Mouse (Mus musculus): ENCODE results near the gene Slc4a1.

Gene Slc4a1

DNA sequence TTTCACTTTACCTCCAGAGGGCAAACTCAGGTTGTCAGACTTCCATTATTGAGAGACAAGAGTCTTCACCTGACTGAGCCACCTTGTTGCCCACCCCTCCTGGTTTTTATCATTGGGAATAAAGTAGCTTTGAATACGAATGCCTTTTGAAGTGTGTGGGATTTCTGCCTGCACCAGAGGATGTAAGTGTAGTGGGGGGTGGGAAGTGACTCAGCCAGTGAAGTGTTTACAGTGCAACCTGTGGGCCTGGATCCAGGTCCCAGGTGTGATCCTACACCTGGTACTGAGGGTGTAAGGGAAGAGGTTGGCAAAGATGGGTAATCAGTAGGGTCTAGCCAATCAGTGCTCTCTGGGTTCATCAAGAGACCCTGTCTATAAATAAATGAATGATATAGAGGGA lies 42.5 kb downstream of the Slc4a1 start:
- no peak for DNase-seq (ENCODE audit: low spot score in 2 of 2)

DNA sequence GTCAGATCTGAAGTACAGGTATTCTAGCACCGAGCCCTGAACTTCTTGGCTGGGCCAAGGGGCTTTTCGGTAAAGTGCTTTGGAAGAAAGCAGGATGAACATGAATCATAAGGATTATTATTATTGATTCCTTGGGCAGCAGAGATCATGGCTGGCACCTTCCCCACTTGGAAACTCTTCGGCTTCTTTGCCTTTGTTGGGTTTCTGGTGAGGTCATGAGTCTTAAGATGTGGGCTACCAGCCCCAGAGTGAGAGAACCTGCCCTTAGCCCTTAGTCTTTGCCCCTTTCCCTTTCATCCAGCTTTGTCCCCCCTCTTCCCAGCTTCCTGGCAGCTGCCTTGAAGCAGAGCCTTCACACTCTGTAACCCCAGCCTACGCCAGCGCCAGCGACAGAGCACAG lies 44.1 kb downstream of the Slc4a1 start:
- DNase-seq (ENCODE audit: low spot score in 2 of 2) = no peak

GRCm38 (mm10) chr11:102320686-102321005 lies 45.4 kb downstream of the Slc4a1 start:
- DNase-seq (ENCODE audit: low spot score in 2 of 2) = peak in 1 of 2 experiments; percentile 84

DNA sequence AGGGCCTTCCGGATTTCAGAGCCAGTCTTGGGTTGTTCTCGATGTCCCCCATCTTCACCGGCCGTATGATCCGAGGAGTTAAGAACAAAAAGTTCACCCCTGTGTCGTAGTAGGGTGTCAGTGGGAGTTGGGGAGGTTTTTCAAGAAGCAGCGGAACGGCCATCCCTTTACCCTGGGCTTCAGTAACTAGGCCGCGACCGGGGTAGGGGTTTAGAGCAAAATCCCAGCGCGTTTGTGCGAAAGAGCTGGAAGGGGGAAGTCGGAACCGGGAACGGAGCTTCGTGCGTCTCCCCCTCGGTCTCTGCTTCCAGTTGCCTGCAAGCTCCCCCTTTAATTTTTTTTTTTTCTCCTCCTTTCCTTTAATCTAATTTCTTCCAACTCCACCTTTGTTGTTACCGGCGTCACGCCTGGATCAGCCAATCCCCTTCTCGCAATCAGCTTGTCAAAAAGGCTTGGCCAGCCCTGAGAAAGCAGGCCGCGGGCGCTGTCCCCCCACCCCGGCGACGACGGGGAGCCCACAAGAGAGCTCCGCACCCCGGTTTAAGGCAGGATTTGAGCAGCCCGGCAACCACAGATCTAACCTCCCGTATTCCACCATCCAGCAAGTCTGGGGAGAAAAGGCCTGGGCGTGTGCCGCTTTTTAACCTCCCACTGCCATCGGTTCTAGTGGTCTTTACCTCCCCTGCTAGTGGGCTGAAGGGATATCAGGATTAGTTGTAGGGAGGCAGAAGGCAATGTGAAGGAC lies 45.9 kb downstream of the Slc4a1 start:
- peak; percentile 84 to 92 for DNase-seq (ENCODE audit: low spot score in 2 of 2)

DNA sequence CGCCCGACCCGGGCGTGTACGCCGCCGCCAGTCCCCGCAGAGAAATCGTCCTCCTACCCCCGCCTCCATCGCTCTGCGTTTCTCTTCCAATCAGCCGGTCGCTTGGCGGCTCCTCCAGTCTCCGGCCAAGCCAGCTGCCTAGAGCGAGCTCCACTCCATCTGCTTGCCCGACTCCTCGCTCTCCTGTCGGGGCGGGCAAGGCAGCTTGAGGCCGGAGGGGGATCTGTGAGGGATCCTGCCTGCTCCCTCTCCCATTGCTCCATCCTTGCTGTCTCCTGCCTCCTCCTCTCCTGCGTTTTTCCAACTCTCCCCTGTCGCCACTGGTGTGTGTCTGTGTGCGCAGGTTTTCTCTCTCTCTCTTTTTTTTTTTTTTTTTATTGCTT lies 46.6 kb downstream of the Slc4a1 start, which contains the start of gene Ubtf:
Gene Ubtf, minus strand, starts transcription at position 333 of the 383 bp plus-strand sequence.
- DNase-seq (ENCODE audit: low spot score in 2 of 2) = peak in 1 of 2 experiments; percentile 85

DNA sequence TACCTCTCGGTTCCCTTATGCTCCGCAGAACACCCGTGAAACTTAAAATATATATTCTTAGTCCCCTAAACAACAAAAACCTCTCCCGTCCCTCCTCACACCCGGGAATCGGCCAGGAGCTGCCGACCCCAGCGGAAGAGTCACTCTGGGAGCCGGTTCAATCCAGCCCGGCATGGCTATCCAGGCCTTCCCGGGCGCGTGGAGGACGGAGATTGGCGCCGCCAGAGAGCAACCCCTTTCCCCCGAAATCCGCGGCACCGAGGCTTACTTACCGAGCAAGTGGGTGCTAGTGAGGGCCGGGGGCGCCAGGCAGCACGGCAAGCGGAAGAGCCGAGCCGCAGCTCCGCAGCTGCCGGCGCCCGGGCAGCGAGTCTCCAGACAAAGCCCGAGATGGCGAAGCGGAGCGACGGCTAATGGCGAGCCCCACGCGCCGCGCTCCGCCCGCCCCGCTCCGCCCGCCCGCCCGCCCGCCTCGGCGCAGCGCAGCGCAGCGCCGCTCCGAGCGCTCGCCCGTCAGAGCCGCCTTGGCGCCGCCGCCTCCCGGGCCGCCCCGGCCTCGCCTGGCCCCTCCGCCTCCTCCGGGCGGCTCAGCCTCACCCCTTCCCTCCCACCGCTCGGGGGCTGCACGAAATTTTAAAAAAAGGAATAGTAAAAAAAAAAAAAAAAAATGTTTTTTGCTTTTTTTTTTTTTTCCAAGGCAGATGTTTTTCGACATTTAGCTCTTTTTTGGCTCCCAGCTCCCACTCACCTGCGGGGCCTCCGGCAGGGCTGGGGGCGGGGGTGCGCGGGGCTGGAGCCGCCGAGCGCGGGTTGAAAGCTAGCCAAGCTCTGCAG lies 47.2 kb downstream of the Slc4a1 start:
- DNase-seq (ENCODE audit: low spot score in 2 of 2) = peak in 1 of 2 experiments; percentile 38

DNA sequence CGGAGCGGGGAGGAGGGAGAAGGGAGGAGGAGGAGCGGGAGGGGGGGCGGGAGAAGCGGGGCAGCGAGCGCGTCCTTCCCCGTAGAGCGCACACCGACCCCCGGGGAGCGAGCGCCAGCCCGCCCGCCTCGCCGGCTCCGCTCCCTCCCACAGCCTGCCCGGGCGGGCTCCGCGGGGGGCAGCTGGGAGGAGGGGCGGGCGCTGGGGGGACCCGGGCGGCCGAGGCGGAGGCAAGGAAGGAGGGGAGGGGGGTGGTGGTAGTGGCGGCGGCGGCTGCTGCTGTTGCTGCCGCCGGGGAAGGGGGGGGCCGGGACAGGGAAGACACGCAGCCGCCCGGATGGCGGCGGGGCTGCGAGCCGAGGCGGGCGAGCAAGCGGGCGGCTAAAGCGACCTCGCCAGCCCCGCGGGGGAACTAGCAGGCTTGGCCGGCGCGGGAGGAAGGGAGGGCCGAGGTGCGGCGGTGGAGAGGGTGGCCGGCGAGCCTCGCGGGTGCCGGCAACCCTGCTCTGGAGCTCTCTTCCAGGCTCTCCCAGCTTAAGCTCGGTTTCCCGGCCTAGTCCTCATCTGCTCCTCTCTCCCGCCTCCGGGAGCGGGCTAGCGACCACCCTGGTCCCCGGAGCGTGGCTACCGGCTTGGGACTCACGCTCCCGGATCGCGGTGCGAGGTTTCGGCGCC lies 48.0 kb downstream of the Slc4a1 start:
- DNase-seq (ENCODE audit: low spot score in 2 of 2) = no peak

GRCm38 (mm10) chr11:102317298-102317900 lies 48.6 kb downstream of the Slc4a1 start:
- peak in 1 of 2 experiments; percentile 56 for DNase-seq (ENCODE audit: low spot score in 2 of 2)

- DNase-seq (ENCODE audit: low spot score in 2 of 2) = peak in 1 of 2 experiments; percentile 83
Measured at GRCm38 (mm10) chr11:102316572-102317297, 49.3 kb downstream of the Slc4a1 start.

GRCm38 (mm10) chr11:102315690-102316571 lies 50.1 kb downstream of the Slc4a1 start:
- DNase-seq (ENCODE audit: low spot score in 2 of 2) = no peak

GRCm38 (mm10) chr11:102314321-102314720 lies 51.7 kb downstream of the Slc4a1 start:
- DNase-seq (ENCODE audit: low spot score in 2 of 2) = no peak

DNA sequence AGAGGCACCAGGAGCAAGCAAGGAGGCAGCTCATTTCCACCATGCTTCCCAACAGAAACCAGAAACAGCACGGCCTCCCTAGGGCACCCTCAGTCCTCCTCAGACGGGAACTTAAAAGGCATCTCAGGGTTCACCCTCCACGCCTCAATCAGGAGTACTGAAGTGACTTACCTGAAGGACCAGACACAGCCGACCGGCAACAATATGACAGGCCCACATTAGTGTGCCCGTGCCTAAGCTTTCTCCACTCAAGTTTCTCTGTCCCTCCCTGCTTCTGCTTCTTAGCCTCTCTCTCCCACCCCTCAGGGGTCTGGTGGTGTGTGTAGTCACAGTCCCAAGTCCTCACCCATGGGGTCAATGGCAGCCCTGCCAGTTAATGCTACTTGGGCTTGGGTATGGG lies 53.4 kb downstream of the Slc4a1 start:
- DNase-seq (ENCODE audit: low spot score in 2 of 2) = no peak

DNA sequence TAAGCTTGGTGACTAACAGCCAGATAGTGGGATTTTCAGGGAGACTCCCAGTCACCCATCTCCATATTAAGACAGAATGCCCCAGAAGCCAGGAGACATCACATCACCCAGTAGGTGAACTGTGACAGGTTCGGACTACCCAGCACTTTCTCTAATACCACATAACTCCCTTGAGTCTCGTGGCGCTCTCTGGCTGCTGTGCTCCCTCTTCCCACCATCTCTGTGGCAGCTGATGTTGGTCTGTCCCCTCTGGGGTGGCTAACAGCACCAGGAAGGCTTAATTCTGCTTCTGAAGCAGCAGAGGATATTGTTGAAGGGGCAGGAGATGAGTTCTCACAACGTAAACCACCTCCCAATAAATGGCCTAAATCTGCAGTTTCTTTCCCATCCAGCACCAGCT lies 54.0 kb downstream of the Slc4a1 start:
- DNase-seq (ENCODE audit: low spot score in 2 of 2) = no peak

DNA sequence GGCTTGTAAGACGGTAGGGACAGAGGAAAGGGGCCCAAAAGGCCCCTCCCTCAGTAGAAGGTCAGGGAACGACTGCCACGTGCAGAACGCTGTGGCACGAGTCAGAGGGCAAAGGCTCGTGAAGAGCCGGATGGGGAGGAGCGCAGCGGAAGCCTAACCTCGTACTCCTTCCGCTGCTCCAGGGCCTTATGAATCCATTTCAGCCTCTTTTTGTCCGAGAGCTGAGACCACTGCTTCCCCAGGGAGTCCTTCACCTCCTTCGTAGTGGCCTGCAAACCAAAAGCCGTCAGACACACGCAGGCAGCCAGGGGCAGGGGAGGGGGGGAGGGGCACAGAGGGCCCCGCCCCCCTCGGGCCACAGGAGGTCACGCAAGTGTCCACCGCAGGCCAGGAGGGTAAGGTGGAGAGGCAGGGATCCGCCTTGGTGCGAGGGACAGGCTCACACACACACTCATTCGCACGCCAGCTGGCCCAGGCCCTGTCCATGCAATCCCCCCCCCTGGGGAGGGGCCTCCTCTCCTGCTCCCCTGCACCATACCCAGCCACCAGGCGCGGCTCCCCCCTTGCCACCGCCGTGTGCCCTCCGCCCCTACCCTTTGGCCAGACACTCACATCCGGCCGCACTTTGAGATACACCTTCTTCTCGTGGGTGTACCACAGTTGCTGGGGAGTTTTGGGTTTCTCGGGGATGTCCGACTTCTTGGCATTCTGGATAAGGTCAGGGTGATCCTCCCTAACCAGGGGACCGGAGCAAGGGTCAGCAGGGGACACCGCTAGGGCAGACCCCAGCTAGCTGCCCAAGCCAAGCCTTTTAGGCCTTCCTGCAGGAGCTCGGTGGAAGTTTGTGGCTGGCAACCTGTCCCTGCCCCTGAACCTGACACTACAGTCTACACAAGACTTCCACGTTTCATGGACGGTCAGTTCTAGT lies 55.0 kb downstream of the Slc4a1 start:
- no peak for DNase-seq (ENCODE audit: low spot score in 2 of 2)

- no peak for DNase-seq (ENCODE audit: low spot score in 2 of 2)
Measured at GRCm38 (mm10) chr11:102309821-102310617, 56.0 kb downstream of the Slc4a1 start.

GRCm38 (mm10) chr11:102308979-102309378 lies 57.0 kb downstream of the Slc4a1 start:
- peak; percentile 90 to 97 for DNase-seq (ENCODE audit: low spot score in 2 of 2)

DNA sequence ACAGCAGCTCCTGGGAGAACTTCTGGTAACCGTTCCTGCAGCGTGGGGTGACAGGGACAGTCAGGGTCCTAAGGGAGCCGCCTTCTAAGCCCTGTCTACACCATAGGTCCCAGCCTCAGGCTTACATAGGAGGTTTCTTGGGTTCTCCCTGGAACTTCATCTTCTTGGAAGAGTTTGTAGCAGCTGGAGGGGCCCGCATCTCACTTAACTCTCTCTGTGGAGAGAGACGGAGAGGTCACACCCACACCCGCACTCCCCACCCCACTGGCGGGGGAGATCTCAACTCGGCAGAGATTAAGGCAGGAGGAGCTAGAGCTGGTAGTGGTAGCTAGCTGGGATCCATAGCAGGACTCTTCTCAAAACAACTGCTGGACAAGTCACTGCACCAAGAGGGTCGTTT lies 57.9 kb downstream of the Slc4a1 start:
- no peak for DNase-seq (ENCODE audit: low spot score in 2 of 2)

DNA sequence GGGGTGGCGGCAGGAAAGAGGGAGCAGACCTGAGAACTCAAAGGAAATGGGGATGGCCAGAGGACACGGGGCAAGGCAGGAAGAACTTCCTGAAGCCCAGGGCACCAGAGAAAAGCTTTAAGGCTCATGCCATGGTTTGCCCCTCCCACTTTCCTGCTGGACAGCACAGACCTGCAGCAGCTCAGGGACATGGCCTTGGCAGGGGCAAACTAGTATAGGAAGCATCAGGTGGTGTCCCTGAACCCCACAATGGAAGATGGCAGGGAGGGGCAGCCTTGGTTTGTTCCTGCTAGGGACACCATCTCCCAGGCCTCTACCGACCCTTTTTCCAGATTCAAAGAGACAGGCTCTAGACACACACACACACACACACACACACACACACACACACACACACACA lies 60.6 kb downstream of the Slc4a1 start:
- no peak for DNase-seq (ENCODE audit: low spot score in 2 of 2)

All from left cerebral cortex, adult 9 months (tissue).